Mouse (Mus musculus): ENCODE data around the gene Ttll11. TPM values are rescaled to one million over a fixed set of nuclear protein-coding genes. Genes with fewer than 3 reads are reported as not detected.

Gene Ttll11
- polyA plus RNA-seq, 1 experiment: 1.5 TPM

DNA sequence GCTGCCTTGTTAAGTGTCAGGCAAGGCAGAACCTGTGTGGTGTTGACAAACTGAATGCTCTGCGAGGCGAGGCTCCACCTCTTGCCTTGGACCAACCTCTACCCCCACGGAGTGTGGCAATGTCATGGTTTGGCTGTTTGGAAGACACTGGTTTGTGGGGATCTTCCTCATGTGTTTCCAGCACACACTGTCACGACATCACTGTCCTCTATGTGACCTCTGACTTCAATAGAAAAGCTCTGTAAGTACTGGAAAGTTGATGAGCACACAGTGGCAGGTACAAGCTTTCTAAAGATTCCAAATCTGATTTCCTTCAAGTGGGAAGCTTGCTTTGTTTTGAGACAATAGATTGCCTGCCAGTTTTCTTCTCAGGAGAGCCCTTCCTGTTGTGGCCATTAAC, 126.7 kb downstream of the Ttll11 start:
- no peak for DNase-seq (ENCODE audit: low spot score)

- DNase-seq (ENCODE audit: low spot score): no peak
Observed at GRCm38 (mm10) chr2:35852164-35852509, 127.6 kb downstream of the Ttll11 start.

DNA sequence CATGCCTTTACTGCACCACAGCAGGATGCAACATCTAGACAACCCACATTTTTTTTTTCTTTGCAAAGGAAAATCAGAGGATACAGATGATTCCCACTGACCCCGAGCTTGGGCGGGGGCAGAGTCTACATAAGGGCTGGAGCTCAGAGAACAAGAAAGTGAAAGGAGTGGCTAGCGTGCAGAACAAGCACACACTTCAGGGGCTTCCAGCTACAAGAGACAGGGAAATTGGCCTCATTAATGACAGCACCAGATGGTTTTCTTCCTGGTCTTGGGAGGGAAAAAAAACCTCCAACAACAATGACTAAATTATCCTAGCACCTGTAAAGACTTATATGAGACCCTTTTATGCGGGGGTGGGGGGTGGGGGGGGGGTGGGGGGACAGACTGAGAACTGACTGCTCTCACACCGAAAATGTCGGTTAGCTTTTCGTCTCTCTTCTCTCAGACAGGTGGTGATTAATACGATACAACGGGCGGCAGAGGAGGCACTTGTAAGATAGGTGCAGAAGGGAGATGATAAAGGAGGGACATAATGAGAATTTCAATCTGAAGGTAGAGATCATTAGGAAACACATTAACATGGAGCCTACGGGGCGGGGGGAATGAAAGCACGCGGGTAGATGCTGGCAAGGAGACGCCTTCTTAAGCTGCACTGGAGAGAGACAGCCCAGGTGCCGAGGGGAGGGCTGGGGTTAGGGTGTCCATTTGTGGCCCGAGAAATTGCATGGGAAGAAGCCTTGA, 128.1 kb downstream of the Ttll11 start:
- DNase-seq (ENCODE audit: low spot score): no peak

DNA sequence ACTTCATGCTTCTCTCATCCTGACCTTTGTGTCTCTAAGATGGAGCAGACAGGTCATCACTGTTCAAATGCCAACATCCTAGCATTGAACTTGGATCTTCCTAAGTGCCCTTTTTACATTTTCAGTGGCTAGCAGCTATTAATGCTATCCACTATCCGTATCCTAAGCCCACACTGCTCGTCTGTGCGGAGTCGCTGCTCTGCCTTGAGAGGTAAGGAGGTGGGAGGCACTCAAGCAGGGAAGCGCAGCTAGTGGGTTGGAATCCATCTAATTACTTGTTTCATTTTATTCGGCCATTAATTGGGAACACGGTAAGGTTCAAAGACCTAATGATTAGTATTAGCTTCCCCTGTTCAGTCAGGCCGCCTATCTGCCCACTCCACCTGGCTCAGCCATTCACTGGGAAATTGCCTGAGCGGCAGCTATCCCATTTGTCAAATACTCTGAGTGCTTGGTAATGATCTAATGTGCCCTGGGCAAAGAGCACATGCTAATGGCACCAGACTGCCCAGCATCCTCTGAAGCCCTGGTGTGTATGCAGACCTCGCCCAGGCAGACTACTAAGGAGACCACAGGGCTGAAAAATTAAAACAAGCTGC, 130.0 kb downstream of the Ttll11 start:
- no peak for DNase-seq (ENCODE audit: low spot score)

DNA sequence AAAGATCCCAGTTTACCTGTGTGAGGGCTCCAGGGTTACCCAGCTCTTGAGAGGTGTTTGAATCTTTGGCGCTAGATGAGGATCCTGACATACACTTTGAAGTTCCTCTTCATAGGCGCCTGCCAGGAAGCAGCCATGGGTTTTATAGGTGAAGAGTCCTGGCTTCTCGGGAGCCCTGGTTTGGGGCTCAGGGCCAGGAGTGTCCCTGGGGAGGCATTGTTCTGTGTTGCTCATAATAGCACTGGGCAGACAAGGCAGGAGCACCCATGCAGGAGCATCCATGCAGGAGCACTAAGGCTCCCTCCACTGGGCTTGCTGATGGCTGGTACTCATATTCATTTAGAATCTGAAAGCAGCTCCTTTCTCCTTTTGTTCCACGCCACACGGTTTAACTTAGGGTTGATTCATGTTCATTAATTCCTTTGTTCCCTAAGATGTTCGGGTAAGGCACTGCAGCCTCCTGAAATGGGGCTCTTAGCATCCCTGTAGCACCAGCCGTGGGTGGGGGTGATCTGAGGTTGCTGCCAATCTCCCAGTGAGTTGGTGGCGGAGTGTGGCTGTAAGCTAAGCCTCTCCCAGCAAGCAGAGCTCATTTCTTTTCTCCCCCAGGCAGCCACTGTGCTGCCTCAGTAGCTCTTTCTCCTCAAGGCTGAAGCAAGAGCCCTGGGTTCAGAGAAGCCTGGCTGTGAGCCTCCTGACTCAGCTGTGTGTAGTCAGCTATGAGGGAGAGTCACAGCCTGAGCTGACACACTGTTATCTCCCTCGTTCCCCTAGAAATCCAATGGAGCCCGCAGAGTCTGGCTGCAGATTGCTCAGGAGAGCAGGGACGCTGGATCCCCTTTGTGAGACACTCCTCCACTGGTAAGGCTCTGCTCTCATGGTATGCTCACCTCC, 133.9 kb downstream of the Ttll11 start:
- DNase-seq (ENCODE audit: low spot score): no peak

GRCm38 (mm10) chr2:35843896-35844690, 135.6 kb downstream of the Ttll11 start:
- DNase-seq (ENCODE audit: low spot score): no peak

GRCm38 (mm10) chr2:35842780-35843474, 136.8 kb downstream of the Ttll11 start:
- no peak for DNase-seq (ENCODE audit: low spot score)

GRCm38 (mm10) chr2:35841841-35842420, 137.8 kb downstream of the Ttll11 start:
- DNase-seq (ENCODE audit: low spot score): no peak

DNA sequence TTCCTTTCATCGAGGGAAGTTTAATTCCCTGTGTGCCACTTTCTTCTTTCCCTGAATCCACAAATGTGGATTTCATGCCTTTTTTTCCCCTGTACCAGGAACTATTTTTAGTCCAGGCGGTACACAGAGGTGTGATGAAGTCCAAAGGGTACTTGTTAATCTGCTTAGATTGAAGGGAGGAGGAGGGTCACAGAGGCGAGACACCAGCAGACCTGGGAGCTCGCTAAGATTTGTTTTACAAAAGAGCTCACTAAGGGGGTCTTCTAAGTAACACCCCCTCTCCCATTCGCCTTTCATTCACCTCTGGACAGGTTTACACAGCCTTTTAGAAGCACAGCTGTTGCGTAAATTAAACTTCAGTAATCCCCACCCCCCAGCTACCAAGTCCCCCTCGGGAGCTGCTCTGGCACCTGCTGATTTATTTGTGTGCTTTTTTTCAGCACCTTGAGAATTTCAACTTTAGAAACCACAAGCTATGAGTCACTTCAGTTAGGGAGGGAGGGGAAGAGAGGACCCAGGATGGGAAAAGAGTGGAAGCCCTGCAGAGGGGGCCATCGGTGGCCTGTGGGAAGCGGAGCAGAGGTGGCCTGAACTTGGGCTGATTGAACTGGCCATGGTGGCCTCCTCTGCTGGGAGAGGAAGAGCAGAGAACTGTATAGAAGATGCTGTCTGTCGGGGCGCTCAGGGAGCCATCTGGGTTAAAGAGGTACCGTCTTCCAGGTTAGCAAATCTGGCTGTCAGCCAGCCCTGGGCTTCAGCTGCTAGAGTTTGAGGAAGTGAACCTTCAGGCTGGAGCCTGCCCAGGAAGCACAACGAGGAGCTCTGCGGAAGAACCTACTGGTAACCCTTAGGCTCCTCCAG, 138.5 kb downstream of the Ttll11 start:
- peak; percentile 34 for DNase-seq (ENCODE audit: low spot score)

GRCm38 (mm10) chr2:35838751-35839479, 140.8 kb downstream of the Ttll11 start:
- DNase-seq (ENCODE audit: low spot score): no peak

GRCm38 (mm10) chr2:35834198-35834913, 145.4 kb downstream of the Ttll11 start:
- DNase-seq (ENCODE audit: low spot score): no peak

DNA sequence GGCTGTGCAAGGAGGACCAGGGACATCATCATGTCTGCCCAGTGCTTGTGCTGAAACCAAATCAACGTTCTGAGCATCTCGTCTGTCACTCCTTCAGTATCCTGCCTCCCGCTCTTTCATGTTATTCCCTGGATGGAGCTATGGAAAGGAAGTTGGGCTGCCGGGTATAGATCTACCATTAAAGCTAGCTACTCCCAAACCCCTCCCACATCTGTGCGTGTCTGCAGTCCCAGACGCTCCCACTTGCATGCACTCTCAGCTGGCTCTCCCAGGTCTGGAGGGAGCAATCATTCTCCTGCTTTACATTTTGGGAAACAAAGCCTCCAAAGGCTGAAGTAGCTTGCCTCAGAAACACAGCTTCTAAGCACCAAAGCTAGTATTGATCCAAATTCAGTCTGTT, 146.2 kb downstream of the Ttll11 start:
- DNase-seq (ENCODE audit: low spot score): no peak

DNA sequence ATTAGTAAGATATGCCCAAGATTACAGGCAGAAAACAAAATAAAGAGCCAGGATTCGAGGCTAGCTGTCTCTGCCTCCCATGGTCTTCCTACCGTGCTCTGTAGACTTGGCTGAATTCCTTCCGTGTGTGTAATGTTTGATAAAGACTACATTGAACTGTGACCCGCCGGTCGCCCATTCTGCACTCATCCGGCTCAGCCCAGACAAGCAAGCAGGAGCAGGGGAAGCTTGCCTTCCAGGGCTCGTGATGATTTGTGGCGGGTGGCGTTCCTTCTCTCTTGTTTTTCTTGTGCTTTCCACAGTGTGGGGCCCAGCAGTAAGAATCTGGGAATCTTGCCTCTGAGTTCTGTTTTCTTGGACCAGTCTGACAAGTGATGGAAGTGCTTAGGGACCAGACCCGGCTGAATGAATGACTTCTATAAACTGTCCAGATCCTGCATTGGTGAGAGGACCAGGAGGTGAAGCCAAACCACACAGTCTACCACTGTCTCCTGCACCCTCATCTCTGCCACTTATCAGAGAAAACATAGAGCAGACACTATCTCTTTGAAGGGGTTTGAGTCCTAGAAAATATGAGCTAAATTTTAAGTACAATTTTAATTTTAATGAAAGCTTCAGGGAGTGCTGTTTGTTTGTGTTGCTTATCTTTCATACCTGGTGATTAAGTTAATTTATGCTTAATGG, 146.8 kb downstream of the Ttll11 start:
- DNase-seq (ENCODE audit: low spot score): no peak

- DNase-seq (ENCODE audit: low spot score): no peak
Observed at GRCm38 (mm10) chr2:35831904-35832581, 147.7 kb downstream of the Ttll11 start.

GRCm38 (mm10) chr2:35830966-35831903, 148.5 kb downstream of the Ttll11 start:
- no peak for DNase-seq (ENCODE audit: low spot score)

DNA sequence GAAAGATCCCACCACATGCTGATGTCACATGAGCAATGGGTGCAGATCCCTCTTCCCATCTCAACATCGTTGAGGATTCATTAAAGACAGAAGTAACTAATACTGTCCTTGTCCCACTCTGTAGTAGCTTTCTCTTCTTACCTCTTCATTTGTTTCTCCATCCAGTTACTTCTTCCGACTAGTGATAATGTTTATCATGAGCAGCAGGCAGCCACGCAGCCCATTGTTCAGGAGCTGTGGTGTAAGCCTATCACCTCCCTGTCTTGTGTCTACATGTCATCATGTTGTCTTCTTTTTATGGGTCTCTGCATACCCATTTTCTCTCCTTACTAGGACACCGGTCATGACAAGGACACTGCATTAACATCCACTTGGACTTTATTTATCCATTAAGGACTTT, 150.6 kb downstream of the Ttll11 start:
- DNase-seq (ENCODE audit: low spot score): no peak
